Mouse (Mus musculus) kidney, postnatal 14 days (tissue): ENCODE results near the gene Tal1.
A peak's percentile ranks its signal among the peaks of the same experiment; 100 is the strongest.

Experiments used
- DNase-seq: peaks from one replicate; pipeline ENCODE4 v3.0.0; 2022; ENCODE audit warnings: mixed read lengths

Gene Tal1

GRCm38 (mm10) chr4:115056371-115056920 is at the start of gene Tal1:
Tal1 (plus strand) TSS chr4:115056426.
- DNase-seq: peak; percentile 73

GRCm38 (mm10) chr4:115014276-115014675 is 42.0 kb upstream of the Tal1 start:
- DNase-seq: no peak

GRCm38 (mm10) chr4:115019997-115020396 is 36.2 kb upstream of the Tal1 start:
- no peak for DNase-seq

- no peak for DNase-seq
These were observed 21.2 kb upstream of the Tal1 start for GRCm38 (mm10) chr4:115035043-115035442.

- DNase-seq: peak; percentile 62
These were observed 18.0 kb upstream of the Tal1 start for GRCm38 (mm10) chr4:115038242-115038641.

GRCm38 (mm10) chr4:115045621-115046020 is 10.6 kb upstream of the Tal1 start:
- no peak for DNase-seq

GRCm38 (mm10) chr4:115047750-115048149 is 8.5 kb upstream of the Tal1 start:
- DNase-seq: peak; percentile 80

GRCm38 (mm10) chr4:115048190-115048589 is 8.0 kb upstream of the Tal1 start:
- DNase-seq: no peak

GRCm38 (mm10) chr4:115051245-115051644 is 5.0 kb upstream of the Tal1 start:
- no peak for DNase-seq

GRCm38 (mm10) chr4:115052343-115053005 is 3.8 kb upstream of the Tal1 start:
- peak; percentile 86 for DNase-seq

GRCm38 (mm10) chr4:115055044-115055443 is 1.2 kb upstream of the Tal1 start:
- no peak for DNase-seq

- DNase-seq: no peak
These were observed 535 bp upstream of the Tal1 start for GRCm38 (mm10) chr4:115055691-115056090.

- peak; percentile 41 for DNase-seq
These were observed 871 bp downstream of the Tal1 start for GRCm38 (mm10) chr4:115056921-115057673.

- DNase-seq: no peak
These were observed 1.6 kb downstream of the Tal1 start for GRCm38 (mm10) chr4:115057674-115058316.

- DNase-seq: peak; percentile 42
These were observed 2.1 kb downstream of the Tal1 start for GRCm38 (mm10) chr4:115058317-115058761.

- DNase-seq: peak; percentile 16
These were observed 2.8 kb downstream of the Tal1 start for GRCm38 (mm10) chr4:115058871-115059590.

GRCm38 (mm10) chr4:115059871-115060270 is 3.6 kb downstream of the Tal1 start:
- peak; percentile 55 for DNase-seq

GRCm38 (mm10) chr4:115060753-115061152 is 4.5 kb downstream of the Tal1 start:
- no peak for DNase-seq

GRCm38 (mm10) chr4:115062540-115062874 is 6.3 kb downstream of the Tal1 start:
- DNase-seq: no peak

GRCm38 (mm10) chr4:115062875-115063517 is 6.8 kb downstream of the Tal1 start:
- DNase-seq: peak; percentile 61

- DNase-seq: no peak
These were observed 7.5 kb downstream of the Tal1 start for GRCm38 (mm10) chr4:115063518-115064239.

GRCm38 (mm10) chr4:115071668-115072067 is 15.4 kb downstream of the Tal1 start:
- no peak for DNase-seq
